Mouse (Mus musculus) stomach, postnatal 0 days (tissue): ENCODE measurements around the gene Ankrd6.

Source experiments
- CTCF ChIP-seq: IDR thresholded peaks from 2 replicates; pipeline ENCODE4 v1.5.1; 2016; ENCODE audit warnings: antibody characterized with exemption, low read depth, mild to moderate bottlenecking, moderate library complexity
- EP300 ChIP-seq: optimal IDR thresholded peaks from 2 replicates; pipeline ENCODE3; 2016; ENCODE audit warnings: antibody characterized with exemption

- TF ChIP-seq EP300 (no peak), CTCF (no peak)
These were observed 33.8 kb downstream of the Ankrd6 start for GRCm38 (mm10) chr4:32916689-32917385.
